Mouse (Mus musculus) G1E (cell line): ENCODE data around the gene Fbxl18. TPM values are rescaled to one million over a fixed set of nuclear protein-coding genes. Genes with fewer than 3 reads are reported as not detected.

ENCODE experiments used
- ATAC-seq: 2 replicates; pipeline ENCODE4 v1.8.0; 2016; ENCODE audit warnings: mild to moderate bottlenecking; ENCODE audit not compliant: insufficient number of reproducible peaks, poor library complexity, low FRiP score, severe bottlenecking; ENCODE audit errors: extremely low read depth
- DNase-seq: peaks from one replicate; pipeline ENCODE4 v3.0.0; 2012; ENCODE audit warnings: low spot score
- H3K27me3 ChIP-seq: 2 replicates; pipeline ENCODE4 v1.6.1; 2012; ENCODE audit warnings: mild to moderate bottlenecking, low read length, inconsistent platforms; ENCODE audit not compliant: insufficient read depth
- H3K36me3 ChIP-seq: replicated peaks from 2 replicates; pipeline ENCODE3; 2012; ENCODE audit warnings: mild to moderate bottlenecking, inconsistent platforms
- H3K4me1 ChIP-seq: 2 replicates; pipeline ENCODE4 v1.6.1; 2012; ENCODE audit warnings: low read depth, low read length, inconsistent platforms, mixed read lengths; ENCODE audit not compliant: insufficient read depth
- H3K4me3 ChIP-seq: 2 replicates; pipeline ENCODE4 v1.5.1; 2012; ENCODE audit warnings: low read depth, mild to moderate bottlenecking, inconsistent platforms, low read length, moderate library complexity, mixed read lengths
- H3K9me3 ChIP-seq: replicated peaks from 2 replicates; pipeline ENCODE4 v1.6.1; 2012; ENCODE audit warnings: inconsistent platforms
- CTCF ChIP-seq: IDR thresholded peaks from 2 replicates; pipeline ENCODE4 v1.5.1; 2012; ENCODE audit warnings: low read depth, low read length, inconsistent platforms, mixed read lengths
- GATA1 ChIP-seq: IDR thresholded peaks from 2 replicates; pipeline ENCODE4 v1.6.1; 2012; ENCODE audit warnings: borderline replicate concordance, low read length, inconsistent platforms, mixed read lengths
- GATA2 ChIP-seq: IDR thresholded peaks from 2 replicates; pipeline ENCODE4 v1.6.1; 2012; ENCODE audit warnings: low read depth, low read length, inconsistent platforms, borderline replicate concordance
- POLR2AphosphoS5 ChIP-seq: IDR thresholded peaks from 2 replicates; pipeline ENCODE4 v1.6.1; 2012; ENCODE audit warnings: low read depth, low read length, inconsistent platforms; ENCODE audit not compliant: insufficient replicate concordance
- TAL1 ChIP-seq: conservative IDR thresholded peaks from 2 replicates; pipeline ENCODE4 v1.6.1; 2012; ENCODE audit warnings: low read depth, low read length, inconsistent platforms, mixed read lengths
- polyA plus RNA-seq: library from polyadenylated mRNA; stranded (reverse); fragments of >175 nt; gene quantifications from 2 replicates; pipeline ENCODE4 v1.2.3, GENCODE M21; 2012
- total RNA-seq, 2 experiments: library from RNA; stranded (forward) in 1 of 2; stranded (reverse) in 1 of 2; fragments of 200-1000 nt in 1 of 2; fragments of >200 nt in 1 of 2; fragmentation: Nextera tagmentation in 1 of 2; gene quantifications; 2 replicates each; pipeline ENCODE4 v1.2.3; 2014 to 2017

Fbxl18 gene
- total RNA-seq (2014; fragmentation: Nextera tagmentation) (10.8 and 16.2 TPM in 2 replicates), total RNA-seq (2017) (4.6 and 5.5 TPM in 2 replicates), polyA plus RNA-seq (14.8 and 21.3 TPM in 2 replicates)

GRCm38 (mm10) chr5:142894918-142895613 is at the start of gene Fbxl18:
TSS of gene Fbxl18 (minus strand) at chr5:142895421.
- peaks cover 57% of the 10 kb centered on the region for H3K4me1 ChIP-seq
- no peak for TF ChIP-seq POLR2AphosphoS5
- no peak for TF ChIP-seq TAL1
- TF ChIP-seq GATA2, result no peak
- TF ChIP-seq GATA1, result no peak
- TF ChIP-seq CTCF, result no peak
- H3K4me3 ChIP-seq, result peak within 1 kb of the TSS; percentile 83
- no peaks in the 10 kb centered on the region for H3K27me3 ChIP-seq
- peaks cover 42% of the 10 kb centered on the region for H3K36me3 ChIP-seq
- ATAC-seq (peak; percentile 79), DNase-seq (peak; percentile 85)
- H3K9me3 ChIP-seq, result no peaks in the 10 kb centered on the region

GRCm38 (mm10) chr5:142940393-142940792 is 45.2 kb upstream of the Fbxl18 start:
- DNase-seq, result no peak

GRCm38 (mm10) chr5:142937956-142938727 is 42.9 kb upstream of the Fbxl18 start:
- Histone ChIP-seq H3K4me1 (peaks cover 39% of the 10 kb centered on the region), H3K36me3 (no peaks in the 10 kb centered on the region), H3K27me3 (peaks cover 2% of the 10 kb centered on the region), H3K4me3 (peak overlapping the region; percentile 17; the same call in 1 of the 2 replicates), H3K9me3 (peaks cover 2% of the 10 kb centered on the region; the same call in 1 of the 2 replicates)
- peak; percentile 58 for DNase-seq
- ATAC-seq, result peak; percentile 66
- TF ChIP-seq POLR2AphosphoS5 (no peak), GATA2 (no peak), GATA1 (no peak), CTCF (no peak), TAL1 (no peak)

More at GRCm38 (mm10) chr5:142940393-142940792, 45.2 kb upstream of the Fbxl18 start:
- peaks cover 33% of the 10 kb centered on the region for H3K4me1 ChIP-seq
- H3K36me3 ChIP-seq, result no peaks in the 10 kb centered on the region
- no peak for ATAC-seq
- peaks cover 2% of the 10 kb centered on the region; the same call in 1 of the 2 replicates for H3K9me3 ChIP-seq
- H3K4me3 ChIP-seq, result no peak overlapping the region
- no peak for TF ChIP-seq CTCF
- no peak for TF ChIP-seq GATA2
- no peak for TF ChIP-seq POLR2AphosphoS5
- TF ChIP-seq TAL1, result no peak
- no peak for TF ChIP-seq GATA1
- H3K27me3 ChIP-seq, result peaks cover 5% of the 10 kb centered on the region

- Histone ChIP-seq H3K27me3 (no peaks in the 10 kb centered on the region), H3K36me3 (peaks cover 1% of the 10 kb centered on the region), H3K4me1 (peaks cover 55% of the 10 kb centered on the region), H3K9me3 (peaks cover 2% of the 10 kb centered on the region; the same call in 1 of the 2 replicates), H3K4me3 (no peak overlapping the region; the same call in 1 of the 2 replicates)
- peak; percentile 33 for DNase-seq
- ATAC-seq, result no peak
- TF ChIP-seq CTCF (peak; percentile 87), POLR2AphosphoS5 (no peak)
Measured at GRCm38 (mm10) chr5:142936336-142936719, 41.1 kb upstream of the Fbxl18 start.

GRCm38 (mm10) chr5:142935642-142936335 is 40.6 kb upstream of the Fbxl18 start:
- no peaks in the 10 kb centered on the region for H3K27me3 ChIP-seq
- DNase-seq (no peak), ATAC-seq (no peak)
- H3K36me3 ChIP-seq, result peaks cover 3% of the 10 kb centered on the region
- peaks cover 60% of the 10 kb centered on the region for H3K4me1 ChIP-seq
- TF ChIP-seq TAL1 (no peak), CTCF (no peak), GATA1 (no peak), GATA2 (no peak), POLR2AphosphoS5 (no peak)
- no peak overlapping the region; the same call in 1 of the 2 replicates for H3K4me3 ChIP-seq
- H3K9me3 ChIP-seq, result peaks cover 2% of the 10 kb centered on the region; the same call in 1 of the 2 replicates

GRCm38 (mm10) chr5:142932731-142933130 is 37.5 kb upstream of the Fbxl18 start:
- peaks cover 3% of the 10 kb centered on the region for H3K36me3 ChIP-seq

More at GRCm38 (mm10) chr5:142932731-142933130, 37.5 kb upstream of the Fbxl18 start:
- TF ChIP-seq GATA2 (no peak), CTCF (no peak), GATA1 (no peak), POLR2AphosphoS5 (no peak), TAL1 (no peak)
- Histone ChIP-seq H3K9me3 (no peaks in the 10 kb centered on the region; the same call in 1 of the 2 replicates), H3K4me3 (peak overlapping the region; percentile 64; the same call in 1 of the 2 replicates), H3K27me3 (no peaks in the 10 kb centered on the region), H3K4me1 (peaks cover 69% of the 10 kb centered on the region)
- no peak for ATAC-seq
- no peak for DNase-seq
